Mouse (Mus musculus) heart, adult 2 months (tissue): ENCODE measurements around the gene Fer.

Source experiments
- CTCF ChIP-seq: fragments of 200-600 bp; IDR thresholded peaks from 2 replicates; pipeline ENCODE4 v1.8.1; 2022; ENCODE audit warnings: antibody characterized with exemption, mild to moderate bottlenecking, moderate library complexity
- POLR2A ChIP-seq: fragments of 200-500 bp; IDR thresholded peaks from 2 replicates; pipeline ENCODE4 v1.6.1; 2011; ENCODE audit warnings: mild to moderate bottlenecking, low read depth, low read length, control low read depth; ENCODE audit not compliant: insufficient read depth

GRCm38 (mm10) chr17:63886988-63887387 is 24.1 kb downstream of the Fer start:
- TF ChIP-seq POLR2A, result no peak
- no peak for TF ChIP-seq CTCF
